Mouse (Mus musculus): ENCODE measurements around the gene Haus6.

DNA sequence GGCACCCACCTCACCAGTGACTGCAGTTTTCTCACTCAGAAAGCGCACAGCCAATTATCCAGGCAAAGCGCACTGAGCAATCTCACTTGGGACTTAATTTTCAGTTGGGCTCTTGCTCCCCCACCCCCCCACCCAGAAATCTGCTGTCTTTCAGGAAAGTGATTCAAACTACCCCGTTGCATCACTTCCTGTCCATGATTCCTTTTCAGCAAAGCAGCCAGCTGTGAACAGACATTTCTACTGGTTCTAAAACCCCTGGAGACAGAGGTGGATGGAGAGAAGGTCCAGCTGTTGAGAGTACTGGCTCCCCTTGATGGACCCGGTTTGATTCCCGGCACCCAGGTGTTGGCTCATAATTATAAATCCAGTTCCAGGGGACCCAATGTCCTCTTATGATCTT lies 13.6 kb upstream of the Haus6 start:
- TF ChIP-seq CTCF (IDR thresholded peaks at IDR 0.05; ENCODE audit: borderline replicate concordance, control insufficient read depth, extremely low read depth, insufficient read depth, low read length, poor library complexity) = no peak
- TF ChIP-seq POLR2A (IDR thresholded peaks at IDR 0.05; ENCODE audit: control insufficient read depth, extremely low read depth, insufficient read depth, low read length, poor library complexity) = no peak
